Mouse (Mus musculus): ENCODE measurements around the gene 2310022A10Rik.

DNA sequence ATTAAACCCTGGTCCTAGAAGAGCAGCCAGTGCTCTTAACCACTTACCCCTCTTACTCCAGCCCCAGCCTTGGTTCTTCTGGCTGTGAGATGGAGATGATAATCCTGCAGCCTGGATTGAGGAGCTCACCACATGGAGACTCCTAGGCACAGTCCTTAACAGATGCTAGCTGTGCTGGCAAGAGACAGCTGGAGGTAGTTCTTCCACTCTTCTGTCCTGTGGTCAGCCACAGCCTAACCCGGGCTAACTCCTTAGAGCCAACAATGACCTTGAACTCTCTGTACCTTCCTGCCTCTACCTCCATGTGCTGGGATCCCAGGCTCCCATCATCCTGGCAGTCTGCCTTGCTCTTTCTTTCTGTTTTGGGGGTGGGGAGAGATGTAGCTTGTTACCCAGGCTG, 7.9 kb downstream of the 2310022A10Rik start:
- TF ChIP-seq POLR2A (IDR thresholded peaks at IDR 0.05; ENCODE audit: low read depth, low read length) (no peak), CTCF (IDR thresholded peaks at IDR 0.05; ENCODE audit: extremely low read depth, insufficient read depth, insufficient read length, insufficient replicate concordance) (no peak)

All from spleen, adult 2 months (tissue).